Mouse (Mus musculus) liver, postnatal 0 days (tissue): ENCODE results near the gene Arfip1.

ENCODE experiments used
- CTCF ChIP-seq: sonication (generic); IDR thresholded peaks from 2 replicates; pipeline ENCODE4 v1.5.1; 2016; ENCODE audit warnings: antibody characterized with exemption, low read depth
- EP300 ChIP-seq: IDR thresholded peaks from 2 replicates; pipeline ENCODE4 v1.6.1; 2016; ENCODE audit warnings: antibody characterized with exemption, low read depth, mild to moderate bottlenecking

GRCm38 (mm10) chr3:84482121-84482520 is 100.3 kb downstream of the Arfip1 start:
- no peak for TF ChIP-seq CTCF
- TF ChIP-seq EP300: no peak
